Mouse (Mus musculus): Measurements from ENCODE around the gene Commd6. TPM values are rescaled to one million over a fixed set of nuclear protein-coding genes. Genes with fewer than 3 reads are reported as not detected.
A peak's percentile ranks its signal among the peaks of the same experiment; 100 is the strongest.

The Commd6 gene
- 10 to 100 TPM; 45.0 to 48.1 TPM for total RNA-seq (2021)

GRCm38 (mm10) chr14:101640153-101640843 is at the start of gene Commd6:
Gene Commd6, minus strand, starts transcription at chr14:101640686.
- intact Hi-C loops (cut with DNase I), result no loop called here
- DNase-seq, result peak; percentile 92

DNA sequence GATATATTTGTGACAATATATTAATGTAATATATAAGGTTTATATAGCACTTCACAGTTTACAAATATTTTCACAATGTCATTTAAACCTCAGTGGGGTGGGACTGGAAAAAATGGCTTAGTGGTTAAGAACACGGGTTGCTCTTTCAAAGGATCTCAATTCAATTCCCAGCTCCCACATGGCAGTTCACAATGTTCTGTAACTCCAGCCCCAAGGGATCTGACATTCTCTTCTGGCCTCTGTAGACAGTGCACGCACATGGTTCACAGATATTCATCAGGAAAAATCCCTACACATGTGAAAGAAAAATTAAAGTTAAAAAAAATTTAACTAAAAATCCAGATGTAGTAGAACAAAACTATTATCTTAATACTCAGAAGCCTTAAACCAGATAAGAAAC is 47.9 kb upstream of the Commd6 start:
- intact Hi-C loops (cut with DNase I), result no loop called here
- DNase-seq, result no peak

DNA sequence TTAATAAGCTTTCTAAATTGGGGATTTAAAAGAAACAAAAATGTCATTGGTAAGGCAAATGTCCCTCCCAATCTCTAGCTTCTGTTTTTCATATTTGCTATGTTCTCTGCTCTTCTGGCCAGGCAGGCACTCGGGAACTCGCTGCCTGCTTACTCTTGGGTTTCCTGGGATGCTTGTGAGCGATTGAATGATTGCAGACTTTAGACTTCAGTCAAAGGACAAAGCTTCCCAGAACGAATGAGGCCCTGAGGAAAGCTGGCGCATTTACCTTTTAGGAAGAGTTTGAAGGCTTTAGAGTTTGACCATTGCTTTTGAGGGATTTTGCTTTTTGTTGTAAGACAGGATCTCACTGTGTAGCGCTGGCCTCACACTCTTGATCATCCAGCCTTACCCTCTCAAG is 47.2 kb upstream of the Commd6 start:
- no peak for DNase-seq

DNA sequence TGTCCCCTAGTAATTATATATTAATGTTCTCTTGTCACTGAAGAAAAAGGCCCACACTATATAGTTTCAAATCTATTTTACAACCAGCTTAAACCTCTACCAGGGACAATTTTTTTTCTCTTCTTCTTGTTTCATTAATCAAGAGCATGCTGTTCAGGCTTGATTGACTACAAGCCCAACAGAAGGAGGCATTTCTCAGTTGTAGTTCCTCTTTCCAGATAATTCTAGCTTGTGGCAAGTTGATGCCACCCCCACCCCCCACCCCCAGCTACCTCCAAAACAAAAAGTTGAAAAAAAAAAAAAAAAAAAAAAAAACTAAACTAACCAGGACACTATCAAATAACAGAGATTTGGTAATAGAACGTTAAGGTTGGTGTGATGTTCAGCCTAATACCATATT is 31.7 kb upstream of the Commd6 start:
- DNase-seq, result no peak
- intact Hi-C loops (cut with DNase I), result no loop called here

More for the DNA sequence above, 47.2 kb upstream of the Commd6 start:
- intact Hi-C loops (cut with DNase I), result no loop called here

GRCm38 (mm10) chr14:101668626-101669025 is 28.1 kb upstream of the Commd6 start:
- intact Hi-C loops (cut with DNase I), result no loop called here
- DNase-seq, result peak; percentile 16

DNA sequence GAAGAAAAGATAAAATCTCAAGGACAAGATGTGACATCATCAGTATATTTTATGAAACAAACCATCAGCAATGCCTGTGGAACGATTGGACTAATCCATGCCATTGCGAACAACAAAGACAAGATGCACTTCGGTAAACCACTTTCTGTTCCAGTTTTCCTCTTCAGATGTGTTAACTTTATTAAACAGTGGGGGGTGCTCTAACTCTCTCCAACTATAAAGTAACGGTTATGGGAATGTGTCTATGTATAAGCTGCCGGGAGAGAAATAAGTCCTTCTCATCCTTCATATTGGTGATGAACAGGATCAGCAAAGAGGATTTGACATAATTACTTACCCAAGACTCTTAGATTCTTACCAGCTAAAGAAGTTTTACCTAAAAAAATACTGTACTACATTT is 26.1 kb upstream of the Commd6 start:
- no peak for DNase-seq
- intact Hi-C loops (cut with DNase I), result no loop called here

GRCm38 (mm10) chr14:101666056-101666455 is 25.6 kb upstream of the Commd6 start:
- DNase-seq, result no peak
- intact Hi-C loops (cut with DNase I), result no loop called here

DNA sequence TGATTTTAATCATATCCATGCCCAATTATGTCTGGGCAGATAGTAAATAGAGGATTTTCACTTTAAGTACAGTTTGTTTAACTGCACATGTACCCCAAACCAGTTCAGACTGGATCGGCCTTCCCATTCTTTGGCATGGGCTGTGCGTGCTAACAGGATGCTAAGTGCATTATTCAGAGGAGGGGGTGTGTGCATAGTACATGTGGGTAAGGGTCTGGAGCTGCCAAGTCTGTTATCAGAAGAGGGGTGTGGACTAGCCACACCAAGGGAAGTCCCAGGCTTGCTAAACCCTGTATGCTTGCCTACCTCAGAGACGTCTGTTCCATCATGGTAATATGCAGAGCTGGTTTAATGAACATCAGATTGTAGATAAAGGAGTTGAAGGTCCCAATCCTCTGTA is 23.8 kb upstream of the Commd6 start:
- intact Hi-C loops (cut with DNase I), result no loop called here
- no peak for DNase-seq

GRCm38 (mm10) chr14:101661654-101662412 is 21.3 kb upstream of the Commd6 start:
- intact Hi-C loops (cut with DNase I), result no loop called here
- no peak for DNase-seq

DNA sequence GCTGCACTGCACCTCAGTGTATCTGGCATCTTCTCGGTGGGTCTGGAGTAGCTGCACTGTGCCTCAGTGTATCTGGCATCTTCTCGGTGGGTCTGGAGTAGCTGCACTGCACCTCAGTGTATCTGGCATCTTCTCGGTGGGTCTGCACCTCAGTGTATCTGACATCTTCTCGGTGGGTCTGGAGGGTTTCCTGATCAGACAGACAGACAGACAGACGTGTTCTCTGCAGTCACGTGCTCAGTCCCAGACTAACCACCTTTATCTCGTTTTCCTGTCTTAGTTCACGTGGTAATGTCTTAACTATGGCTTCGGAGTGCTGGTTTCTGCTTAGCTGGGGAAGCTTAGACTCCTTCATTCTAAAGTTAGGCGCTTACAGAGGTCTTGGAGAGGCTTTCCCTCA is 15.8 kb upstream of the Commd6 start:
- no peak for DNase-seq
- intact Hi-C loops (cut with DNase I), result no loop called here

- intact Hi-C loops (cut with DNase I), result no loop called here
- DNase-seq, result no peak
Observed at GRCm38 (mm10) chr14:101654526-101654909, 14.0 kb upstream of the Commd6 start.

DNA sequence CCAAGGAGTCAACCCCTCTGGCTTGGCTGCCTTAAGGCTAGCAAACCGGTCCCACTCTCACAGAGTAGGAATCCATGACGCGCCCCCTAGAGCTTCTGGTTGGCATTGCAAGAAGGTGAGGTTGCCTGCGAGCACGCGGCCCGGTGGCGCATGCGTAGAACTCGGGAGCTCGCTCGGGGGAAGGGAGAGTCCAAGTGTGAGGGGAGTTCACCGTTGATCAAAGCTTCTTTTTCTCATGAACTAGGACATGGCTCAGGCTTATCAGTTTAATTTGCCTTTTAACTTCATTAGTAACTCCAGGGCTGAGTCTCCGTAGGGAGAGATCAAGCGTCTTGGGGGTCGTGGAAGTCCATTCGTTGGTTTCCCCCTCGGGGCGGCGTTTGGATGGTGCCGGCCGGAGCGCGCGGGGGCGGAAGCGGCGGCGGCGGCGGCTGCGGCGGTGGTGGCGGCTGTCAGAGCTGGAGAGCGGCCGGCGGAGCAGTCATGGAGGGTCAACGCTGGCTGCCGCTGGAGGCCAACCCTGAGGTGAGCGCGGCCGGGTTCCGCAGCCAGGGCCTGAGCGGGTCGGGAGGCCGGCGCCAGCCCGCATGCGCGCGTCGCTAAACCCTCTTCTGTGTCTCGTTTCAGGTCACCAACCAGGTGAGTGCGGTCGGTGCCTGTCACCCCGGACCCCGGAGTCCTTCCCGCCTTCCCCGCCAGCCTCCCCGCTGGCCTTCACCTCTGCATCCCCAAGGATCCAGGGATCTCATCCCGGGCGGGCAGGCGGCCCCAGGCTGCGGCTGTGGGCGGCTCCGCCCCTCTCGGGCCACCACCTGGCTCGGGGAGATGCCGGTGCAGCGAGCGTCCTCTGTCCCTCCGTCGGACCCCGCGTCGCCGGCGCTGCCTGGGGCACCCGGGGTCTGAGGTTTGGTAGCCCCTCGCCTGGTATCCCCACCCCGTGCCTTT is 13.4 kb upstream of the Commd6 start, which contains the start of gene Uchl3:
Uchl3 (plus strand) TSS at position 387 of the 945 bp plus-strand sequence.
- DNase-seq, result peak; percentile 99
- intact Hi-C loops (cut with DNase I), result no loop called here

GRCm38 (mm10) chr14:101652571-101652970 is 12.1 kb upstream of the Commd6 start:
- intact Hi-C loops (cut with DNase I), result no loop called here
- DNase-seq, result no peak

- intact Hi-C loops (cut with DNase I), result no loop called here
- no peak for DNase-seq
Observed at GRCm38 (mm10) chr14:101650551-101650950, 10.1 kb upstream of the Commd6 start.

GRCm38 (mm10) chr14:101644948-101645347 is 4.5 kb upstream of the Commd6 start:
- no peak for DNase-seq
- intact Hi-C loops (cut with DNase I), result no loop called here

GRCm38 (mm10) chr14:101637381-101637780 is 3.1 kb downstream of the Commd6 start:
- no peak for DNase-seq
- intact Hi-C loops (cut with DNase I), result no loop called here

DNA sequence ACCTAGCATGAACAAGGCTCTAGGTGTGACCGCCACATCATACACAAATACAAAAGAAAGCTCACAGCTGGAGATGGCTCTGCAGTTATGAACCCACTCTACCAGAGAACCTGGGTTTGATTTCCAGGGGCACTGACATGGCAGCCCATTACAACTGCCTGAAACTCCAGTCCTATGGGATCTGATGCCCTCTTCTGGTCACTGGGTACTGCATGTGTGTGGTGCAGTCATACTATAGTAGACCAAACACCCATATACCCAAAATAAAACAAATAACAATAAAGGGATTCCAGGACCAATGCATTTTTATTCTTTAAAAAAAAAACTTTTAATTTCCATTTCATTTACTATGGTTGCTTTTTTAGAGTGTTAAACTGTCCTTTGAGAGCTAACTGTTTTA is 4.7 kb downstream of the Commd6 start:
- intact Hi-C loops (cut with DNase I), result no loop called here

DNA sequence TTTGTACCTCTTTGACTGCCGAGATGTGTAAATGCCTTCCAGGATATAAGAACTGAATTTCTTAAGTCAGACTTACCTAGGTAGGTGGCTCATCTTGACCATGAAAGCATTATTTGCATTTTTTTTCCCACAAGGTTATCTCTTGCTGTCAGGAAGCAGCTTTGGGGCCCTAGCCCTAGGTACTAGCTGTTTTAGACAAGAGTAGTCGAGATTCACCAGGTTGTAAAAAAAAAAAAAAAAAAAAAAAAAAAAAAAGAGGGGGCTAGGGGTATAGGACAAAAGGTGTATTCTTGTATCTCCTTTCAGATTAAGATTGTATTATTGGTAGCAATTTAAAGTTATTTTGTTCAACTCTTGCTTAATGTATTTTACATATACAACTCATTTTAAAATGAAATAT is 9.9 kb downstream of the Commd6 start:
- intact Hi-C loops (cut with DNase I), result no loop called here

More for the DNA sequence above, 4.7 kb downstream of the Commd6 start:
- DNase-seq, result no peak

DNA sequence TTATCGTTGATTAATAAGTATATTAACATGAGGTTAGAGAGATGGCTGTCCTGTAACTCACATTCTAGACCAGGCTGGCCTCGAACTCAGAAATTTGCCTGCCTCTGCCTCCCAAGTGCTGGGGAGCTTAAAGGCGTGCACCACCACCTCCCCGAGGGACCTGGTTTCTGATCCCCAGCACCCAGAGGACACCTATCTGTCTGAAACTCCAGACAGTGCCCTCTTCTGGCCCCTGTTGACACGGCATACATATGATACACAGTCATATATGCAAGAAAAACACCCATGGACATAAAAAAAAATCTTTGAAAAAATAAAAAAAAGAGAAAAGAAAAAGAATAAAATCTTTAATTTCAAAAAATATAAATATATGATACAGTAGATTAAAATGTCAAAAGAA is 22.8 kb downstream of the Commd6 start:
- DNase-seq, result no peak
- intact Hi-C loops (cut with DNase I), result no loop called here

More for the DNA sequence above, 9.9 kb downstream of the Commd6 start:
- DNase-seq, result no peak

GRCm38 (mm10) chr14:101616178-101616577 is 24.3 kb downstream of the Commd6 start:
- no peak for DNase-seq
- intact Hi-C loops (cut with DNase I), result no loop called here

DNA sequence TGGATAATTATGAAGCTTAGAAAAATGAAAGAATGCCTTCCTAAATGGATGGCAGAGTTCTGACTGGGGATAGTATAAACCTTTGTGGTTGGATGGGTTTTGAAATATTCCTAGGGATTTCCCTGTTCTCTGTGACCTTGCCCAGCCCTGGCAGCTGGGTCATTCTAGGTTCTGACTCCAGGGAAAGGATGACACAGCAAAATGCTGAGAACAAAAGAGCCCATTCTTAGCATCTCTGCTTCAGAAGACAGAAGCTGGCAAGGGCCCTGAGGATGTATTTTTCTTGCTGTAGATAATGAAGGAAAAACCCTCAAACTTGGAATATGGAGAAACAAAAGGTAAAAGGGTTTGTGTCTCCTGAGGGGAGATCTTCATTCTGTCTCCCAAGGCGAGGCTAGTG is 27.3 kb downstream of the Commd6 start:
- intact Hi-C loops (cut with DNase I), result no loop called here

More for the DNA sequence above, 27.3 kb downstream of the Commd6 start:
- no peak for DNase-seq

All from left cerebral cortex, postnatal 4 days (tissue).